Comparison of ENCODE assay signal across 20 mouse cellular contexts in genomic region chr13:44234241-44234640, GRCm38 (mm10).
DNase-seq lines count a peak whose midpoint lies in the region; TF ChIP-seq lines count a peak whose summit lies in the region.
"Had no signal": no experiment of that assay in that cellular context is flagged by ENCODE, and none has a peak within 500 bp of the region (broad histone marks: within the 10 kb centered on the region; RNA-seq: fewer than 3 reads in every experiment).

No protein-coding gene starts in this region.

- intact Hi-C loops in gastrocnemius, adult 2 months (cut with DNase I): no loop called here

- no peak for TF ChIP-seq CTCF in gastrocnemius, adult 2 months (IDR thresholded peaks at IDR 0.05)

- DNase-seq in gastrocnemius, adult 2 months: no peak
- no peak for DNase-seq in gastrocnemius, adult 18-20 months (ENCODE audit: low spot score)
- peak; percentile 59 for DNase-seq in thymus, postnatal 0 days (ENCODE audit: low spot score)
- DNase-seq in thymus, adult 18-20 months: no peak
- peak; percentile 22 for DNase-seq in ES-CJ7 (ENCODE audit: low read depth, low spot score)
- peak; percentile 38 for DNase-seq in thymus, postnatal 4 days
- no peak for DNase-seq in kidney, adult 9 months
- DNase-seq: adrenal gland, postnatal 10 days; adrenal gland, postnatal 36 days; cerebellum, adult 18-20 months; cerebellum, adult 9-10 months; cerebellum, postnatal 14 days; gastrocnemius, postnatal 25 days; heart, adult 18-20 months; heart, postnatal 14 days had no signal

- H3K4me3 ChIP-seq in gastrocnemius, adult 2 months: no peak overlapping the region
- H3K4me3 ChIP-seq: forebrain, embryonic 10.5 days; forebrain, embryonic 13.5 days; heart, embryonic 13.5 days; hindbrain, embryonic 12.5 days; hindbrain, embryonic 15.5 days had no signal

- peak overlapping the region; percentile 16; the same call in 1 of the 2 replicates for H3K27ac ChIP-seq in gastrocnemius, adult 2 months
- H3K27ac ChIP-seq: forebrain, embryonic 10.5 days; forebrain, embryonic 13.5 days; heart, embryonic 13.5 days; hindbrain, embryonic 12.5 days; hindbrain, embryonic 15.5 days had no signal

Comparison
In these comparisons a context has a peak if more than half of its experiments do, and no peak if none do; other contexts are left out.
1. DNase-seq: peak in thymus, postnatal 0 days (single experiment), ES-CJ7 (single experiment) and thymus, postnatal 4 days (single experiment); none in gastrocnemius, adult 2 months (single experiment), gastrocnemius, adult 18-20 months (single experiment), thymus, adult 18-20 months (0 of 2) and kidney, adult 9 months (single experiment).